Mouse (Mus musculus): ENCODE data around the gene Snap91.

GRCm38 (mm10) chr9:86729084-86729483 is 151.4 kb downstream of the Snap91 start:
- TF ChIP-seq CTCF (IDR thresholded peaks at IDR 0.05; ENCODE audit: insufficient read depth, low read length) (no peak), POLR2A (IDR thresholded peaks at IDR 0.05; ENCODE audit: borderline replicate concordance, extremely low read depth, low read depth, low read length) (no peak)
